In the genomic region with DNA sequence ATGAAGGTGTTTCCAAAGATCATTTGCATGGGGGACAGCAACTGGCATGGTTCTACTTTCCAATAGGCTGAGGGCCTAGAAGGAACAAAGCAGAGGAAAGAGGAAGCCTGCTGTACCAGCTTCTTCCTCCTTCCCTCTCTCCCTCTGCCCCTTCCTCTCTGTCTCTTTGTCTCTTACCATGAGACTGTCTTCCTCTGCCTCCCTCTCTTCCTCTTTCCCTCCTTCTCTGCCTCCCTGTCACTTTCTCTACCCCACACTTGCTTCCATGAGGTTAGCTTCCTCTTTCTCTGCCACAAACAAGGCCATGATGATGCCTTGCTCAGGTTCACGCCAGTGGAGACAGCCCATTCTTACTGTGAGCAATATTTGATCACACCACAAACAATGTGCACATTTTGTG, we compare ENCODE assay signal across 22 mouse cellular contexts. TPM values are rescaled to one million over a fixed set of nuclear protein-coding genes. Genes with fewer than 3 reads are reported as not detected.
DNase-seq lines count a peak whose midpoint lies in the region; ATAC-seq lines count a peak whose summit lies in the region.
"Had no signal": no experiment of that assay in that cellular context is flagged by ENCODE, and none has a peak within 500 bp of the region (broad histone marks: within the 10 kb centered on the region; RNA-seq: fewer than 3 reads in every experiment).

No protein-coding gene starts in this region.

- no peak overlapping the region for H3K4me3 ChIP-seq in forebrain, embryonic 12.5 days (replicated peaks)
- no peak overlapping the region for H3K4me3 ChIP-seq in neural tube, embryonic 15.5 days (replicated peaks)
- H3K4me3 ChIP-seq: embryonic facial prominence, embryonic 10.5 days; erythroblast, embryonic 14.5 days; forebrain, embryonic 10.5 days; forebrain, embryonic 15.5 days; heart, adult 2 months; heart, embryonic 15.5 days; hindbrain, embryonic 10.5 days; hindbrain, embryonic 15.5 days had no signal

- no peaks in the 10 kb centered on the region for H3K27me3 ChIP-seq in forebrain, embryonic 12.5 days
- no peaks in the 10 kb centered on the region for H3K27me3 ChIP-seq in neural tube, embryonic 15.5 days (replicated peaks)
- H3K27me3 ChIP-seq: forebrain, embryonic 15.5 days; heart, embryonic 15.5 days; hindbrain, embryonic 15.5 days had no signal

- WGBS in forebrain, embryonic 12.5 days = 94% methylated on average over 1 of the region's 1 CpGs
- WGBS in neural tube, embryonic 15.5 days = 96% methylated on average over 1 of the region's 1 CpGs

- H3K4me1 ChIP-seq in forebrain, embryonic 12.5 days = no peaks in the 10 kb centered on the region
- H3K4me1 ChIP-seq in neural tube, embryonic 15.5 days = no peaks in the 10 kb centered on the region
- H3K4me1 ChIP-seq: embryonic facial prominence, embryonic 10.5 days; forebrain, embryonic 10.5 days; forebrain, embryonic 15.5 days; heart, embryonic 15.5 days; hindbrain, embryonic 10.5 days; hindbrain, embryonic 15.5 days had no signal

- peak; percentile 100 for ATAC-seq in granulocyte monocyte progenitor cell, adult 5-6 weeks (replicated peaks; ENCODE audit: poor library complexity, severe bottlenecking)
- 0 out of 2 replicates have a peak, but pooled peaks have one; percentile 27 for ATAC-seq in monocyte, adult 5-6 weeks (replicated peaks; ENCODE audit: insufficient number of reproducible peaks, low FRiP score, low TSS enrichment, poor library complexity, severe bottlenecking)
- ATAC-seq in forebrain, embryonic 12.5 days (ENCODE audit: low FRiP score) = no peak
- no peak for ATAC-seq in neural tube, embryonic 15.5 days (ENCODE audit: low FRiP score)
- ATAC-seq: intestine, embryonic 16.5 days had no signal

- H3K9me3 ChIP-seq in forebrain, embryonic 12.5 days = no peaks in the 10 kb centered on the region
- H3K9me3 ChIP-seq in neural tube, embryonic 15.5 days (replicated peaks) = no peaks in the 10 kb centered on the region
- H3K9me3 ChIP-seq: embryonic facial prominence, embryonic 10.5 days; forebrain, embryonic 10.5 days; forebrain, embryonic 15.5 days; heart, embryonic 15.5 days; hindbrain, embryonic 10.5 days; hindbrain, embryonic 15.5 days had no signal

- H3K27ac ChIP-seq in forebrain, embryonic 12.5 days = no peak overlapping the region
- H3K27ac ChIP-seq in neural tube, embryonic 15.5 days (replicated peaks) = no peak overlapping the region
- H3K27ac ChIP-seq: embryonic facial prominence, embryonic 10.5 days; forebrain, embryonic 10.5 days; forebrain, embryonic 15.5 days; heart, adult 2 months; heart, embryonic 15.5 days; hindbrain, embryonic 10.5 days; hindbrain, embryonic 15.5 days had no signal

- no peak overlapping the region for H3K4me2 ChIP-seq in forebrain, embryonic 12.5 days
- H3K4me2 ChIP-seq in neural tube, embryonic 15.5 days = no peak overlapping the region
- H3K4me2 ChIP-seq: forebrain, embryonic 15.5 days; heart, embryonic 11.5 days; heart, embryonic 15.5 days; hindbrain, embryonic 15.5 days had no signal

- no peaks in the 10 kb centered on the region for H3K36me3 ChIP-seq in forebrain, embryonic 12.5 days (replicated peaks)
- no peaks in the 10 kb centered on the region for H3K36me3 ChIP-seq in neural tube, embryonic 15.5 days
- H3K36me3 ChIP-seq: embryonic facial prominence, embryonic 10.5 days; forebrain, embryonic 10.5 days; forebrain, embryonic 15.5 days; heart, embryonic 15.5 days; hindbrain, embryonic 10.5 days; hindbrain, embryonic 15.5 days had no signal

- no peak overlapping the region for H3K9ac ChIP-seq in forebrain, embryonic 12.5 days
- H3K9ac ChIP-seq in neural tube, embryonic 15.5 days (replicated peaks) = no peak overlapping the region
- H3K9ac ChIP-seq: forebrain, embryonic 15.5 days; heart, embryonic 15.5 days; hindbrain, embryonic 15.5 days had no signal

- DNase-seq in MEL-GATA-1-ER (ENCODE audit: extremely low read depth, low read depth) = peak; percentile 67
- no peak for DNase-seq in kidney, postnatal 4 days
- DNase-seq: adrenal gland, adult 8-10 months; B cell, adult 2 months; cerebellum, adult 11-12 months; cerebellum, adult 9-10 months; cerebellum, postnatal 25 days; heart, adult 2 months; heart, postnatal 14 days had no signal

RNA-seq across cellular contexts. Expression of a gene that starts 18.9 kb away (rescaled TPM):
- 30.6 and 31.4 TPM in 2 replicates for total RNA-seq in granulocyte monocyte progenitor cell, adult 5-6 weeks (2014; fragmentation: Nextera tagmentation)
- 34.3 and 39.7 TPM in 2 replicates for total RNA-seq in granulocyte monocyte progenitor cell, adult 5-6 weeks (2017)
- 31.8 to 36.6 TPM (median 35.7 TPM) in 3 replicates for total RNA-seq in monocyte, adult 5-6 weeks (2017)
- 57.0 and 60.0 TPM in 2 replicates for polyA plus RNA-seq in forebrain, embryonic 12.5 days (2016; fragmentation: Nextera tagmentation; extraction: Ambion mirVana)
- polyA plus RNA-seq in neural tube, embryonic 15.5 days (2015; fragmentation: Nextera tagmentation; extraction: Ambion mirVana) = 40.0 and 47.1 TPM in 2 replicates

Comparison
In these comparisons a context has a peak if more than half of its experiments do, and no peak if none do; other contexts are left out.
1. ATAC-seq: peak in granulocyte monocyte progenitor cell, adult 5-6 weeks (single experiment) and monocyte, adult 5-6 weeks (single experiment); none in forebrain, embryonic 12.5 days (single experiment) and neural tube, embryonic 15.5 days (single experiment).